Mouse (Mus musculus) neutrophil, adult 65 days (primary cell): Measurements from ENCODE around the gene AW209491. TPM values are rescaled to one million over a fixed set of nuclear protein-coding genes. Genes with fewer than 3 reads are reported as not detected.

Experiments used
- total RNA-seq: library from RNA; stranded (reverse); gene quantifications from 2 replicates; pipeline ENCODE4 v1.2.4, GENCODE M21; 2023

AW209491 gene
- total RNA-seq = 2.9 and 4.0 TPM in 2 replicates

DNA sequence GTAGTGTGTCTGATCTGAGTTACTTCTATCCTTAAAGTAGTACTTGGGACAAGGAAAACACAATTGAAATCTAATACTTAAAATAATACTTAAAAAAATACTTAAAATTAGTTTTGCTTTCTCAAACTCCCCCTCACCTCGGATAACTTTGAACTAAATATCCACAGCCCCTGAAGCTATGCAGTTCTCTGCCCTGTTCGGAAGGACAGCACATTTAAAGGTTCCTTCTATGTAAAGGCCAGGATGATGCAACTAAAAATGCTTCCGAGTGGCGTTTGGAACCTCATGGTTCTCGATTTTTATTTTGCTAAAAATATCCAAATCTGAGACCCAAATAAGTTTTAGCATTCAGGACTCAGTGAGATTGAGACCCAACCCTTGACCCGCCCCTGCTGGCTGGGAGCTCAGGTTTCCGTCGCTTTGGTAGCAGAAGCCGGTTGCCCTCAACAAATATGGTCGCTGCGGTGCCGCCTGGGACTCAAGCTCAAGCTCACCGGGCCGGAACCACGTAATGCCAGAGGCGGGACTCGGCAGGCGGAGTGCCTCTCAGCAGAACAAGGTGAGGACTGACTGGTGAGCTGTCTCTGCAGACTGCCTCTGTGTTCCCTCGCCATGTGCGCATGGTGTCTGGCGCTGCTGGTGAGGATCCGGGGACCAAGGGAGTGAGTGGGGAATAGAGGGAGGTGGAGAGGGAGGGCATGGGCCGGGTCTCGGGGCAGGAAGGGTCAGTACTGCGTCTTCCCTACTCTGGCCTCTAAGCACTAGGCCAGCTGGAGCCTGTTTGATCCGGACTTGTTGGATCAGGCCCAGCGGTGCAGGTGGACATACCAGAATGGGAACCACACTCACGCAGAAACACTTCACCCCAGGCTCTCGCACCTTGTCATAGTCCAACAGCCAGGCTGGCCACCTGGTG lies at the start of gene AW209491:
Gene AW209491 (plus strand): TSS at position 429 of the 916 bp plus-strand sequence.

DNA sequence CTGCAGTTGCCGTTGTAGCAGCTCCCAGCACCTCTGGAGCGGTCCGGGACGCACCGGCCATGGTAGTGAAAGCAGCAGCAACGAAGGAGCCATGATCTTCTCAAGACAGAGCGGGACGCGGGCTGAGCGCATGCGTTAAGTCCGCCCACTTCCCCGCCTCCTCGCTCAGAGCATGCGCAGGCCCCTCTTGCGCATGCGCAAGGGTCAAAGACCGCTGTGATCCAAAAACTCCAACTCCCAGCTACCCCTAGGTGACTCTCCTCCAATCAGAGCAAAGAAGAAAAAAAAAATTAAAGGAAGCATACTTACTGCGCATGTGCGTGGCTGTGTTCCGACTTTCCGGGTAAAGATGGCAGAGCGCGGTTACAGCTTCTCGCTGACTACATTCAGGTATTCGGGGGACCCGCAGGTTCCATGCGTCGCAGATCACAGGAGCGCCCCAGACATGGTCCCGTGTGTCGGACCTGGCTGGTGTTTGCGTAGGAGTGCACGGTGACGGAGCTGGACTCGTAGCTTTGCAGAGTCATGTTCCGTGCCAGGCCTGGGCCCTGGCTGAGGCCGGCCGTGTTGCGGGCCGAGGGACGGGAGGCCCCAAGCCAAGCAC lies 16.9 kb upstream of the AW209491 start, which contains the start of the genes Mrpl32 and Psma2:
Gene Mrpl32 (minus strand): TSS at position 240 of the 604 bp plus-strand sequence.
Gene Psma2 (plus strand): TSS at position 315 of the 604 bp plus-strand sequence.

Other genes starting within 250 kb of the AW209491 start
- not detected in 2 replicates for gene Hecw1, start 106.9 kb upstream of the AW209491 start, total RNA-seq
- gene Mrpl32, start 17.0 kb upstream of the AW209491 start, total RNA-seq = 19.1 and 26.4 TPM in 2 replicates
- 50.6 and 51.2 TPM in 2 replicates for gene Psma2, start 16.9 kb upstream of the AW209491 start, total RNA-seq